Mouse (Mus musculus): ENCODE data around the gene H2-D1.

GRCm38 (mm10) chr17:35231022-35231421, 31.5 kb upstream of the H2-D1 start:
- TF ChIP-seq CTCF (conservative IDR thresholded peaks at IDR 0.05; ENCODE audit: insufficient read depth, insufficient read length, low read depth, low read length) (no peak), POLR2A (IDR thresholded peaks at IDR 0.05; ENCODE audit: low read depth, low read length) (no peak)
